Mouse (Mus musculus): ENCODE results near the gene Myh3. TPM values are rescaled to one million over a fixed set of nuclear protein-coding genes. Genes with fewer than 3 reads are reported as not detected.

Myh3 gene
- 0.21 and 0.30 TPM in 2 replicates for polyA plus RNA-seq (2016; fragmentation: Nextera tagmentation; extraction: Ambion mirVana)

DNA sequence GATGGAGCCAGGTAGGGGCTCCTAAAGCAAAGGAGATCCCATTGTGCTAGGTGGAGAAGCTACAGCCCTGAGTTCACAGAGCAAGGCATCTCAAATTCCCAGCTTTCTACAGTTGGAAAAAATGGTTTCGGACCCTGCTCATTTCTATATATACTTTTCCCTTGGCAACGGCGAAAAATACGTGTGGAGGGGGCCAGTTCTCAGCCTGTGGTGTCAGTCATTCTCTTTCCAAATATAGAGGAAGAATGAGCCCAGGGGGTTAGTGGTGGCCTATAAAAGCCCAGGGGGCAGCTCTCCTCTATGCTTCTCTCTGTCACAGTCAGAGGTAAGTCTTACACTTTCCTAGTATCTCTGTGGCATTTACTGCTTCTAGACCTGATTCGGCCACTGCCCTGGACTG is at the start of gene Myh3:
Myh3 (plus strand) TSS at position 301 of the 400 bp plus-strand sequence.
- H3K27me3 ChIP-seq (replicated peaks; ENCODE audit: low read depth, poor library complexity, severe bottlenecking), result peaks cover 11% of the 10 kb centered on the region
- H3K36me3 ChIP-seq (replicated peaks), result no peaks in the 10 kb centered on the region
- H3K4me3 ChIP-seq, result no peak within 1 kb of the TSS
- H3K9me3 ChIP-seq, result no peaks in the 10 kb centered on the region
- 85% methylated on average over 5 of the region's 5 CpGs for WGBS
- peaks cover 20% of the 10 kb centered on the region for H3K4me1 ChIP-seq
- no peak for DNase-seq (ENCODE audit: low spot score)
- no peak within 1 kb of the TSS for H3K27ac ChIP-seq (replicated peaks)

DNA sequence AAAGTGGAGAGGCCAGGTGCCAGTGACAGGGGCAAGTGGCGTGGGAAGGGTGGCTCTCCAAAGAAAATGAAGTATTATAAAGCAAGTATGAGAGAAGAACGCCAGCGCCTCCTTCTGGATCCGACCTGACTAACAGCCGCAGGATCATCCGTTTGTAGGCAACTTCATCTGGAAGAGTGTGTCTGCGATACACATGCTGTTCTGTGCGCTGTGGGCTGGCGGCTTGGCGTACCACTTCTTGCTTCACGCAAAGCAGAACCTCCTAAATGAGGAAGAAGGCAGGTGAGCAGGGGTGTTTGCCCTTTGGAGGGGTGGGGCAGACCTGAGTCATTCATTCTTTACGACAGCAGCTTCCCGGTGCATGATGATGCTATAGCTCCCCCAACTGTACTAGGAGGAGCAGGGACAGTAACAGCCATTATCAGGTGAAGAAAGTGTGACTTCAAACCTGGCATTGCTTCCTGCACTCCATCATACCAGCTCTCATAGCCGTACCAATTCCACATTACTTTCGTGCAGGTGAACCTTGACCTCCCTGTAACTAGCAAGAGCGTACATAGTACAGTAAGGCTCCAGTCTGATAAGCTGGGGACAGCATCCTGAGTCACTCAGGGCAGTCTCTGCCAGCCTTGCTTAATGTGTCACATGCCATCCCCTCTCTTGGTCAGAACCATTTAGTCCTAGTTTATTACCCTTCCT is 47.0 kb upstream of the Myh3 start:
- H3K4me1 ChIP-seq, result no peaks in the 10 kb centered on the region
- no peak for DNase-seq (ENCODE audit: low spot score)
- H3K27me3 ChIP-seq (replicated peaks; ENCODE audit: low read depth, poor library complexity, severe bottlenecking), result no peaks in the 10 kb centered on the region

DNA sequence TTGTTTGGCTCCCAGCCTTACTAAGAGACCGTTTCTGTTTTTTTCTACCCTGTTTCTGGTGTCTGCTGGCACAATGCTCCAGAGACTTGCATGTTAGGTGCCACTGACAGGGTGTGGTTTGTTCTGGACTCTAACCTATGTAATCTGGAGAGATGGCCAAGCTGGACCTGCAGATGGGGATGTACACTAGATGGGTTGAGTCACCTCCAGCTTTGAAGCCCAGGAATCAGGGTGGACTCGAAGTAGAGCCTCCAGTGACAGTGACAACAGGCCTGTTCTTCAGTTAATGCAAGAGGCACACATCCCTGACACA is 46.5 kb upstream of the Myh3 start:
- Histone ChIP-seq H3K36me3 (replicated peaks) (0 out of 2 replicates have a peak, but pooled peaks cover under 1% of the 10 kb centered on the region), H3K27me3 (replicated peaks; ENCODE audit: low read depth, poor library complexity, severe bottlenecking) (no peaks in the 10 kb centered on the region), H3K27ac (replicated peaks) (no peak overlapping the region), H3K9me3 (no peaks in the 10 kb centered on the region), H3K4me1 (no peaks in the 10 kb centered on the region), H3K4me3 (no peak overlapping the region)
- 74% methylated on average over 2 of the region's 2 CpGs for WGBS
- no peak for DNase-seq (ENCODE audit: low spot score)

More for the DNA sequence above, 47.0 kb upstream of the Myh3 start:
- Histone ChIP-seq H3K27ac (replicated peaks) (no peak overlapping the region), H3K9me3 (no peaks in the 10 kb centered on the region), H3K4me3 (no peak overlapping the region), H3K36me3 (replicated peaks) (no peaks in the 10 kb centered on the region)
- 61% methylated on average over 16 of the region's 16 CpGs for WGBS

DNA sequence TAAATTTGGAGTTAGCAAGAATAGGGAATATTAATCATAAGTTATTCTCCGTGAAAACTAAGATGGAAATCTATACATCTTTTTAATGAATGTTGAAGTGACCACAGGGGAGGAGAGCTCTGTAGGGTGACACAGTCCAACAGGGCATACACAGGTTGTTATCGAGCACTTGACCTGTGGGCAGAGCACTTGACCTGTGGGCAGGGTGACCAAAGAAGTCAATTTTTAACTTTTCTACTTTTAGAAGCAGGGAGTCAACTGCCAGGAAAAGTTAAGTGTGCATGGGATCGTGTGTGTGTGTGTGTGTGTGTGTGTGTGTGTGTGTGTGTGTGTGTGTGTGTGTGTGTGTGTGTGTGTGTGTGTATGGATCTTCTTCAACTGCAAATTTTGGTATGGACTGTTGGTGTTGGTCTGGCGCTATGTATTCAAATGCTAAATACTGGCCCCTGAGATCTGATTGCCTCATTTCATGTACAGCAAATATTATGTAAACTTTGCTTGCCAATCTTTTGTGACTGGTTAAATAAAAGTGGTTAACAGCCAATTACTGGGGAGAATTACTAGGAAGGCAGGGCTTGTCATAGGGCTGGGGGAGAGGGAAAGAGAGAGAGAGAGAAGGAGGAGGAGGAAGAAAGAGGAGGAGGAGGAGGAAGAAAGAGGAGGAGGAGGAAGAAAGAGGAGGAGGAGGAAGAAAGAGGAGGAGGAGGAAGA is 43.2 kb upstream of the Myh3 start:
- DNase-seq (ENCODE audit: low spot score), result no peak
- Histone ChIP-seq H3K36me3 (replicated peaks) (peaks cover 33% of the 10 kb centered on the region), H3K9me3 (no peaks in the 10 kb centered on the region), H3K4me3 (no peak overlapping the region), H3K27me3 (replicated peaks; ENCODE audit: low read depth, poor library complexity, severe bottlenecking) (no peaks in the 10 kb centered on the region), H3K4me1 (no peaks in the 10 kb centered on the region), H3K27ac (replicated peaks) (no peak overlapping the region)
- 82% methylated on average over 4 of the region's 4 CpGs for WGBS

DNA sequence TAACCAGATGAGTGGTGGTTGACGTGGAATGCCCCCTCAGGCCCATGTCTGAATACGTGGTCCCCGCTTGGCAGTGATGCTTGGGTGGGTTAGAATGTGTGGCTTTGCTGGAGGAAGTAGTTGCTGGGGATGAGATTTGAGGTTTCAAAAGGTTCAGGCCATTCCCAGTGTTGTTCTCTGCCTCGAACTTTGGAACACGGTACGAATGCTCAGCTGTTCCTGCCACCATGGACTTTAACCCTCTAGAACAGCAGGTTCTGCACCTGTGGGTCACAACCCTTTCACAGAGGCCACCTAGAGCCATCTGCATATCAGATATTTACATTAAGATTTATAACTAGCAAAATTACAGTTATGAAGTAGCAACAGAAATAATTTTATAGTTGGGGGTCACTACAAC is 41.9 kb upstream of the Myh3 start:
- no peak for DNase-seq (ENCODE audit: low spot score)
- peaks cover 46% of the 10 kb centered on the region for H3K36me3 ChIP-seq (replicated peaks)
- H3K27ac ChIP-seq (replicated peaks), result no peak overlapping the region
- 91% methylated on average over 6 of the region's 6 CpGs for WGBS
- no peak overlapping the region for H3K4me3 ChIP-seq
- H3K27me3 ChIP-seq (replicated peaks; ENCODE audit: low read depth, poor library complexity, severe bottlenecking), result no peaks in the 10 kb centered on the region
- H3K9me3 ChIP-seq, result no peaks in the 10 kb centered on the region
- H3K4me1 ChIP-seq, result no peaks in the 10 kb centered on the region

DNA sequence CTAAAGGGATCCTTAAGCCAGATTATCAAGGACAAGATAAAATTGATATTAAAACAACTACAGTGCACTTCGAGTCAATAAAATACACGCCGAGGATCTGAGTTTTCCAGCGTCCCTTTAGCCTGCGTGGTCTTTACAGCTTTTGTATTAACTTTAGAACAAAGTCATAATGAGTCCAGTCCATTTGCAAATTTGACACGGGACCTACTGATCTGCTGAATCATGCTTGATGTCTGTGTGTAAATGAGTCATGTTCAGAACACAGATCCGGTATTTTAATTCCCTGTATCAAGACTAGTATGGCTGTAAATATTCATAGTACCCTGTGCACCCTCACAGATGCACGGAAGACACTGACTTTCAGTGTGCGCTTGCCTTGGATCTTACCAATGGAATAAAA is 41.2 kb upstream of the Myh3 start:
- H3K27ac ChIP-seq (replicated peaks), result no peak overlapping the region
- no peaks in the 10 kb centered on the region for H3K9me3 ChIP-seq
- no peaks in the 10 kb centered on the region for H3K4me1 ChIP-seq
- peaks cover 53% of the 10 kb centered on the region for H3K36me3 ChIP-seq (replicated peaks)
- no peaks in the 10 kb centered on the region for H3K27me3 ChIP-seq (replicated peaks; ENCODE audit: low read depth, poor library complexity, severe bottlenecking)
- H3K4me3 ChIP-seq, result no peak overlapping the region
- DNase-seq (ENCODE audit: low spot score), result no peak
- 95% methylated on average over 9 of the region's 9 CpGs for WGBS

DNA sequence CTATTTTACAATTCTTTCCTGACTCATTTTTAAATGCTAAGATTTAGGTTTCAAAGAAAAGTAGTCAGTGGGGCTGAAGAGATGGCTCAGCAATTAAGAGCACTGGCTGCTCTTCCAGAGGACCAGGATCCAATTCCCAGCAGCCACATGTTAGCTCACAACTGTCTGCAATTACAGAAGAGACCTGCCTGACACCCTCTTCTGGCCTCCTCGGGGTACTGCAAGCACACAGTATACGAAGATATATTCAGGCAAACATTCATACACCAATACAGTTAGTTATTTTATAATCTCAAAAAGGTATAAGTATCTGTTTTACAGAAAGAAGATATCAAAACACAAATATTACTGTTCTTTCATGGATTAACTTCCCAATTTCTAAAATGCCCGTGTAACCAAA is 38.3 kb upstream of the Myh3 start:
- Histone ChIP-seq H3K27me3 (replicated peaks; ENCODE audit: low read depth, poor library complexity, severe bottlenecking) (no peaks in the 10 kb centered on the region), H3K27ac (replicated peaks) (no peak overlapping the region), H3K9me3 (no peaks in the 10 kb centered on the region), H3K4me1 (peaks cover 6% of the 10 kb centered on the region; the same call in 1 of the 2 replicates), H3K4me3 (no peak overlapping the region), H3K36me3 (replicated peaks) (peaks cover 63% of the 10 kb centered on the region)
- DNase-seq (ENCODE audit: low spot score), result no peak
- whole genome bisulfite sequencing, result 88% methylated on average over 3 of the region's 3 CpGs

DNA sequence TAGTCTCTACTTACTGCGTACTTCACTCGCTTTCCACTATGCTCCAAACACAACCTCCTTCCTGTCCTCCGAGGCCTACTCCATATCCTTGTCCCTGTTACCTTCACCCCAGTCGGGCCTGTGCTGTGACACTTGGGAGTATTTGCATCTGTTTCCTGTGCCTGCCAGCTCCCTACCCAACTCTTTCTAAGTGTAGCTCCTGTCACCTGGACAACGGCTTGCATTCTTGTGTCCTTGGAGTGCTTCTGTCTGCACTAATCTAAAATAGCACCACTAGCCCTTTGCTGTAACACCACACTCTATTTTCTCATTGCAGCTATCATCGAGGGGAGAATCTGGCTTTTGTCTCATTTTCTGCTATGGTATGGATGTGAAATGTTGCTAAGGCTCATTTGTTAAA is 37.6 kb upstream of the Myh3 start:
- Histone ChIP-seq H3K27ac (replicated peaks) (no peak overlapping the region), H3K36me3 (replicated peaks) (peaks cover 64% of the 10 kb centered on the region), H3K27me3 (replicated peaks; ENCODE audit: low read depth, poor library complexity, severe bottlenecking) (no peaks in the 10 kb centered on the region), H3K4me3 (no peak overlapping the region), H3K4me1 (peaks cover 8% of the 10 kb centered on the region; the same call in 1 of the 2 replicates), H3K9me3 (no peaks in the 10 kb centered on the region)
- 97% methylated on average over 6 of the region's 6 CpGs for WGBS
- DNase-seq (ENCODE audit: low spot score), result no peak

DNA sequence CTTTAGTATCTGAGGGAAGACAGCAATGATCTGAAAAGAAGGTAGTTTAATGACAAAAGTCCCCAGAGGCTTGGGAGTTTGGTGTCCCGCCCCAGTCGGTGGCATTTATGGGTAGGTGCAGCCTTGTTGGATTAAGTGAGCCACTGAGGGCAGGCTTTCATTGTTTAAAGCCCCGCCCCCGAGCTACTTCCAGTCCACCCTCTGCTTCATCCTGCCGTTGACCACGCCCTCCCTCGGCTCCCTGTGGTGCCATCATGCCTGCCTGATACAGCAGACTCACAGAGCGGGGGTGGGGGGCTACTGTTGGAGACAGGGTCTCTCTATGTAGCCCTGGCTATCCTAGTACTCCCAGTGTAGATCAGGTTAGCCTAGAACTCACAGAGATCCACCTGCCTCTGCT is 35.1 kb upstream of the Myh3 start:
- no peak overlapping the region for H3K27ac ChIP-seq (replicated peaks)
- H3K4me3 ChIP-seq, result no peak overlapping the region
- peaks cover 12% of the 10 kb centered on the region for H3K4me1 ChIP-seq
- DNase-seq (ENCODE audit: low spot score), result no peak
- H3K27me3 ChIP-seq (replicated peaks; ENCODE audit: low read depth, poor library complexity, severe bottlenecking), result no peaks in the 10 kb centered on the region
- H3K36me3 ChIP-seq (replicated peaks), result peaks cover 61% of the 10 kb centered on the region
- H3K9me3 ChIP-seq, result no peaks in the 10 kb centered on the region
- 47% methylated on average over 8 of the region's 8 CpGs for WGBS

DNA sequence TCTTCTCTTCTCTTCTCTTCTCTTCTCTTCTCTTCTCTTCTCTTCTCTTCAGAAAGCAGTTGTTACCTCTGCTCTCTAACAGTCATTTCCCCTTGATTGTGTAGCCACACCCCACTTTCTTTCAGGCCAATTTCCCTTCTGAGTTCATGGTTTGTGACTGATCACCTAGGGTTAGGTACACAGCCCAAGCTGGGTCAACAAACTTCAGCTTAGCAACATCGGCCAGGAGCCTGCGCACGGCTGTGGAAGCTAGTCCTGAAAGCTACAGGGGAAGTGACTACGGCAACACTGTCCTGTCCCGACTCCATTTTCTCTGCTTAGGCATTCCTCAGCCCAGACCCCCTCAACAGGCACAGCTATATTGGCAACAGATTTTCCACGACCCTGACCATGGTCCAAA is 33.1 kb upstream of the Myh3 start:
- H3K27ac ChIP-seq (replicated peaks), result 0 out of 2 replicates have a peak overlapping the region, but pooled peaks have one; percentile 7
- H3K9me3 ChIP-seq, result no peaks in the 10 kb centered on the region
- no peaks in the 10 kb centered on the region for H3K27me3 ChIP-seq (replicated peaks; ENCODE audit: low read depth, poor library complexity, severe bottlenecking)
- H3K4me3 ChIP-seq, result no peak overlapping the region
- H3K4me1 ChIP-seq, result peaks cover 12% of the 10 kb centered on the region
- WGBS, result 76% methylated on average over 6 of the region's 6 CpGs
- peaks cover 55% of the 10 kb centered on the region for H3K36me3 ChIP-seq (replicated peaks)
- DNase-seq (ENCODE audit: low spot score), result no peak

DNA sequence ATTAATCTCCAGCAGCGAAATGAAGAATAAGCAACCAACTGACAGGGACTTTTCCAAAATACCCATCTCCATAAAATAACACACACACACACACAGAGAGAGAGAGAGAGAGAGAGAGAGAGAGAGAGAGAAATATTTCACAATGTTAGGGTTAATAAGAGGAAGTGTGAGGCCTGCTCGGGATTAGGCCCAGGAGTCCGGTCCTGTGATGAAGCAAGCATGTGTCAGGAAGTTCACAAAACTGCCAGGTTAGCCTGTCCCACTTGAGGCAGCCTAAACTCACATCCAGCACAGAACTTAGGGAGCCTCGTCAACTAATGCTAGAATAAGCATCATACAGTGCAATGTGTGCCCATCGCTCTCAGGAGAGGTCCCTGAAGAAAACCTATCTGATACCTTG is 30.9 kb upstream of the Myh3 start:
- no peaks in the 10 kb centered on the region for H3K9me3 ChIP-seq
- H3K4me3 ChIP-seq, result no peak overlapping the region
- H3K4me1 ChIP-seq, result peaks cover 20% of the 10 kb centered on the region
- H3K27ac ChIP-seq (replicated peaks), result no peak overlapping the region
- no peak for DNase-seq (ENCODE audit: low spot score)
- H3K36me3 ChIP-seq (replicated peaks), result peaks cover 41% of the 10 kb centered on the region
- no peaks in the 10 kb centered on the region for H3K27me3 ChIP-seq (replicated peaks; ENCODE audit: low read depth, poor library complexity, severe bottlenecking)
- WGBS, result 90% methylated on average over 5 of the region's 5 CpGs

DNA sequence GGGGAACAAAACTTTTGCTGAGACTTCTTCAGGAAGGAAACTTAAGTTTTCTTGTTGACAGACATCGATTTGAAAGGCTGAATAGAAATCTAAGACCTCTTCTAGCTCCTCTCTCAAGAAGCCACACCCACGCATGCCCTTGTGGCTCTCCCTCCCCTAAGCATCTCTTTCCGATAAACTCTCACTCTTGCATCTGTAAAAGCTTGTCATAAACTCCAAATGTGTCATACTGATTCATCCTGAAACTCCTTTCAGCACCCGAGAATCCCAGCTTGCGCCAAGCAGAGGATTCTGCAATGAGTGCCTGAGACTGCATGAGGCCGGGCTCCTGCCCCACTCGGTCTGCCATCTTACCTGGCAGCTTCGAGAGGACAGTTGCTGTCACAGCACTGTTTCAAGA is 29.6 kb upstream of the Myh3 start:
- Histone ChIP-seq H3K4me1 (peaks cover 22% of the 10 kb centered on the region), H3K36me3 (replicated peaks) (peaks cover 32% of the 10 kb centered on the region), H3K27me3 (replicated peaks; ENCODE audit: low read depth, poor library complexity, severe bottlenecking) (no peaks in the 10 kb centered on the region), H3K9me3 (no peaks in the 10 kb centered on the region), H3K27ac (replicated peaks) (no peak overlapping the region), H3K4me3 (no peak overlapping the region)
- no peak for DNase-seq (ENCODE audit: low spot score)
- 89% methylated on average over 8 of the region's 8 CpGs for WGBS

DNA sequence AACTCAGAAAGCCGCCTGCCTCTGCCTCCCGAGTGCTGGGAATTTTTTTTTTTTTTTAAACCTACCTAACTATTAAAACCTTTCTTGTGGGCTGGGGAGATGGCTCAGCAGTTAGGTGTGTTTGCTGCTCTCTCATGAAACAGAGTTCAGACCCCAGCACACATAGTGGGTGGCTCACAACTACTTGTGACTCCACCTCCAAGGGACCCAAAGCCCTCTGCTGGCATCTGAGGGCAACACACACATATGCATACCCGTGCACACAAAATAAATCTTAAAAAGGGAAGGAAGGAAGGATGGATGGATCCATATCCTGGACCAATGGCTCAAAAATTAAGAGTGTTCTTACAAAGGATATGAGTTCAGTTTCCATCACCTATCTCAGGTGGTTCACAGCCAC is 28.8 kb upstream of the Myh3 start:
- Histone ChIP-seq H3K36me3 (replicated peaks) (peaks cover 36% of the 10 kb centered on the region), H3K4me1 (peaks cover 29% of the 10 kb centered on the region), H3K27ac (replicated peaks) (no peak overlapping the region), H3K4me3 (no peak overlapping the region), H3K27me3 (replicated peaks; ENCODE audit: low read depth, poor library complexity, severe bottlenecking) (no peaks in the 10 kb centered on the region), H3K9me3 (no peaks in the 10 kb centered on the region)
- no peak for DNase-seq (ENCODE audit: low spot score)
- WGBS, result 87% methylated on average over 3 of the region's 3 CpGs

All from embryonic facial prominence, embryonic 10.5 days (tissue).